Mouse (Mus musculus) liver, postnatal 0 days (tissue): ENCODE measurements at regions not wholly inside any gene's neighbourhood (a gene's known extent, or its start where the extent isn't known, plus 50 kb on each side); places are given as distances from the start of the nearest gene placed in this dataset.

ENCODE experiments used
- CTCF ChIP-seq: sonication (generic); IDR thresholded peaks from 2 replicates; pipeline ENCODE4 v1.5.1; 2016; ENCODE audit warnings: antibody characterized with exemption, low read depth
- EP300 ChIP-seq: IDR thresholded peaks from 2 replicates; pipeline ENCODE4 v1.6.1; 2016; ENCODE audit warnings: antibody characterized with exemption, low read depth, mild to moderate bottlenecking

DNA sequence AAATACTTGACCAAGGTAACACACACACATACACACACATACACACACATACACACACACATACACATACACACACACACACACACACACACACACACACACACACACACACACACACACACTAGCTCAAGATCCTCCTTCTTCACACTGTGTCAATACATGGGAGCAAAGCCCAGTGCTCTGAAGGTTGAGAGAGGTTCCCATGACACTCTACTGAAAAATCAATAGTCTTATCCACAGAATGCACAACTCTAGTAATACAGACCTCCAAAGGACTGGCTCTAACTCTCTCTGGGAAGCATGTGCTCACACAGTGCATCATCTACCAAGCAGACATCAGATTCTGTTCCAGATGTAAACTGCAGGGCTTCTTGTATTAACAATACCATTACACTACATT lies 151.7 kb downstream of the 1190002N15Rik start:
- no peak for TF ChIP-seq CTCF
- no peak for TF ChIP-seq EP300
